In the genomic region with DNA sequence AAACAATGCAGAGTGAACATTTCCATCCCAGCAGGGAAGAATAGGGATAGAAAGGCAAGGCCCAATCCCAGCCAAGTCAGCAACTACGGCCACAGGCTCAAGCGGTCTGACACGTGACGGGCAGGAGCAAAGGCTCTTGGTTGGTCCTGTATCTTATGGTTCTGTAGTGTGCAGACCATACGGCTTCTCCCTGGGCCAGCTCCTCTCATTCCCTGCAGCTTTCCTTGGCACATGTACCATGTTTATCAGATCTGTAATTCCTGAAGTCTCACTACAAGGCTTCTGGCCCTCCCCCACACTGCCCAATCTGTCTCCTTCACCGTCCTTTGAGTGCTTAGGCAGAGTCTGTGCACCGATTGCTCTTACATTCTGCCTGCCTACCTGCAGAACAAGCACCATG, we compare ENCODE assay signal across 16 mouse cellular contexts.
"Had no signal": no experiment of that assay in that cellular context is flagged by ENCODE, and none has a peak within 500 bp of the region (broad histone marks: within the 10 kb centered on the region; RNA-seq: fewer than 3 reads in every experiment).

No protein-coding gene starts in this region.

- DNase-seq: kidney, postnatal 25 days; layer of hippocampus, adult 9-11 months; layer of hippocampus, postnatal 36 days; lung, embryonic 14.5 days; lung, postnatal 14 days; retina, postnatal 1 day; thymus, adult 2 months; thymus, postnatal 36 days had no signal

- H3K27me3 ChIP-seq: limb, embryonic 15.5 days; liver, embryonic 12.5 days; megakaryocyte, embryonic 14.5 days; midbrain, embryonic 15.5 days; neural tube, embryonic 12.5 days; stomach, embryonic 15.5 days had no signal

- H3K4me1 ChIP-seq: limb, embryonic 15.5 days; liver, embryonic 12.5 days; megakaryocyte, embryonic 14.5 days; midbrain, embryonic 15.5 days; neural tube, embryonic 12.5 days; stomach, embryonic 15.5 days had no signal

- H3K4me3 ChIP-seq: limb, embryonic 15.5 days; liver, embryonic 12.5 days; megakaryocyte, embryonic 14.5 days; midbrain, embryonic 15.5 days; neural tube, embryonic 12.5 days; stomach, embryonic 15.5 days had no signal

- H3K9me3 ChIP-seq: limb, embryonic 15.5 days; liver, embryonic 12.5 days; megakaryocyte, embryonic 14.5 days; midbrain, embryonic 15.5 days; neural tube, embryonic 12.5 days; stomach, embryonic 15.5 days had no signal

- ATAC-seq: liver, embryonic 12.5 days; midbrain, embryonic 15.5 days had no signal

- H3K27ac ChIP-seq: limb, embryonic 15.5 days; liver, embryonic 12.5 days; macrophage; midbrain, embryonic 15.5 days; neural tube, embryonic 12.5 days; stomach, embryonic 15.5 days had no signal

- H3K36me3 ChIP-seq: limb, embryonic 15.5 days; liver, embryonic 12.5 days; stomach, embryonic 15.5 days had no signal

- H3K4me2 ChIP-seq: limb, embryonic 15.5 days; liver, embryonic 12.5 days; lung, embryonic 14.5 days; midbrain, embryonic 11.5 days; midbrain, embryonic 15.5 days; neural tube, embryonic 12.5 days; stomach, embryonic 15.5 days had no signal

- H3K9ac ChIP-seq: limb, embryonic 15.5 days; liver, embryonic 12.5 days; lung, embryonic 14.5 days; midbrain, embryonic 15.5 days; neural tube, embryonic 12.5 days; stomach, embryonic 15.5 days had no signal
